Mouse (Mus musculus) cerebellum, adult 18-20 months (tissue): Measurements from ENCODE around the gene Fbxo41.
A peak's percentile ranks its signal among the peaks of the same experiment; 100 is the strongest.

Source experiments
- DNase-seq, 2 experiments: peaks; one replicate each; pipeline ENCODE4 v3.0.0; 2021

Gene Fbxo41

DNA sequence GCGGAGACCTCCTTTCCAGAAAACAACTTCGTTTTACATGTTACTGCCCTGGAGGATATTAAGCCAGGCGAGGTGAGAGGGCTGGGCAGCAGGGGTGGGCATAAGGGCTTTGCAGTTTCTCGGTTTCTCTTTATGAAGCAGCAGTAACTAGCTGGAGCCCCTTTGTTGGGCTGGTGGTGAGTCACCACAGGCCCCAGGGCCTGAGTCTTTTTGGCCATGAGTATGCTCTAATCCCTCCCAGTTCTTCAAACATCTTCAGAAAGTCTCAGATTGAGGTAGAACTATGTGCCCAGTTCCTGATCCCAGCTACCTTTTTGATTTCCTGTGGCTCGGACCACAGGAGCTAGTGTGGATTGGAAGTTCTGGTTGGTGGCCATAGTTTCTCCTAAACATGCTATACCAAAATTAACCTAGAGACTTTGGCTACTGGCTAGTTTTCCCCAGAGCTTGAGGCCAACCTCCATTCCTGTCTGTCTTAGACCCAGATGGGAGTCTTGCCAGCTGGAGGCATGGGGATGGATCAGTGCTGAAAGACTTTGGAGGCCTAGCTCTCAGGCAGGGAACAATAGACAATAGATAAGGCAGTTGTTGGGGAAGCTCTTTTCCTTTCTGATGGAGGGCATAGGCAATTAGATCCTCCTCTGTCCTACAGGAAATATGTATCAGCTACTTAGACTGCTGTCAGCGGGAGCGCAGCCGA lies 58.4 kb downstream of the Fbxo41 start:
- no peak for DNase-seq

DNA sequence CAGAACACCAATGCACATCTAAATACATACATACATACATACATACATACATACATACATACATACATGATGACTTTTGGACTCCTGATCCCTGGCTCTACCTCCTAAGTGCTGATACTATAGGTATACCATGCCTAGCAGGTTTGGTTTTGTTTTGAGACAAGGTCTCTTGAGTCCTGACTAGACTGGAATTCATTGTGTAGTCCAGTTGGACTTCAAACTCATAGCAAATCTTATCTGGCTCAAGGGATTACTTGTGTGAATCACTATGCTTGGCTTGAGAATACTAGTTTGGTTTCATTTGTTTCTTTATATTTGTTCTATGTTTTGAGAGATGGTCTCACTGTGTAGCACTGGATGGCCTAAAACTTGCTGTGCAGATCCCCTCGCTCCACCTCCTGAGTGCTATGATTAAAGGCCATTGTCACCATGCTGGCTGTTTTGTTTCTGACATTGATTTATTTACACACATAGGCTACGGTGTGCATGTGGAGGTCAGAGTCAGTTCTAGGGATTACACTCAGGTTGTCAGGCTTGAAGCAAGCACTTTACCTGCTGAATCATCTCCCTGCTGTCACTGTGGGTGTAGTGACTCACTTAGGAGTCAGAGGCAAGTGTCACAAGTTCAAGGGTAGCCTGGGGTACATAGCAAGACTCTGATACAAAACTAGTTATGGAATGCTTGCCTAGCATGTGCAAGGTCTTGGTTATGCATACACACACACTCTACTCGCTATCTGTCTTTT lies 59.1 kb downstream of the Fbxo41 start:
- DNase-seq = no peak

DNA sequence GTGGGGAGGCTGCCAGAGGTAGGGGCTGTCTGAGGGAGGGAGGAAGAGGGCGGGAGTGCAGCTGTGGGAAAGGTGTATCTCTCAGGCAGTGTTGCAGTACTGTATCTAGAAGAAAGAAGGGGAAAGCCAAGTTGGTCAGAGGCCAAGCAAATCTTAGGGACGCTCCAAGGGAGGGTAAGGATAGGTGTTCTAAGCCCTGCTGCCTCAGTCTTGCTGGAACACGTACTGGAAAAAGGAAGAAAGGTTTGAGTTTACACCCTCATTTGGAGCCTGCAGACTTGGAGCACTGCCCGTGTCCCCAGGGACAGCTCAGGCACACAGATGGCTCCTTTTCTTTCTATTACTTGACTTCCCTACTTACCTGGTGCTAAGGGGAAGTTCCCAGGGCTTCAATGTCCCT lies 61.7 kb downstream of the Fbxo41 start:
- no peak for DNase-seq

DNA sequence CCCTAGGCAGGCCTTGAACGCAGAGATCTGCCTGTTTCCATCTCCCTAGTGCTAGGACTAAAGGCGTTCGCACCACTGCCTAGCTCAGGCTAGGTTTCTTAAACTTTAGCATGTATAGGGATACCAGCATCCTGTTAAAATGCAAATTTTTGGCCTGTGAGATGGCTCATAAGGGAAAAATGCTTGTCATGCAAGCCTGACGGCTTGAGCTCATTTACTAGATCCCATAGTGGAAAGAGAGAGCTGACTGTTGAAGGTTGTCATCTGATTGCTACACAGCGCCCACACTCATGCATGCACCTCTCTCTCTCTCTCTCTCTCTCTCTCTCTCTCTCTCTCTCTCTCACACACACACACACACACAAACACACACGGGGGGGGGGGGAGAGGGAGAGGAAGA lies 66.2 kb downstream of the Fbxo41 start:
- DNase-seq = no peak

DNA sequence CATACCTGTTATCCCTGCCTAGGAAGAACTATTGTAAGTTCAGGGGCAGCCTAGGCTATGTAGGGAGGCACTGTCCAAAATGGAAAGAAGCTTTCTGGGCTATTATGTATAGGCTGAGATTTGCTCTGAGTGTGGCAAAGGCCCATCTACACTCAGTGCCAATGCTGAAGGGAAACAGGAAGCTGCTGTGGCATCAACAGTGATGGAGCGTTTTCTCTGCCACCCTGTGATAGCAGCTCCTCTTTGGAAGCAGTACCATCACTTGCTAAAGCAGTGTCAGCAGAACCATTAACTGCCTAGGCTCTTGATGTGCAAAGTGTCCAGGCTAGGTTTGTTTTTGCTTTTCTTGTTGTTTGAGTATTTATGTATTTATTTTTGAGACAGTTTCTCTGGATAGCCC lies 66.6 kb downstream of the Fbxo41 start:
- DNase-seq = no peak

- no peak for DNase-seq
Measured at GRCm38 (mm10) chr6:85433865-85434264, 68.9 kb downstream of the Fbxo41 start.

DNA sequence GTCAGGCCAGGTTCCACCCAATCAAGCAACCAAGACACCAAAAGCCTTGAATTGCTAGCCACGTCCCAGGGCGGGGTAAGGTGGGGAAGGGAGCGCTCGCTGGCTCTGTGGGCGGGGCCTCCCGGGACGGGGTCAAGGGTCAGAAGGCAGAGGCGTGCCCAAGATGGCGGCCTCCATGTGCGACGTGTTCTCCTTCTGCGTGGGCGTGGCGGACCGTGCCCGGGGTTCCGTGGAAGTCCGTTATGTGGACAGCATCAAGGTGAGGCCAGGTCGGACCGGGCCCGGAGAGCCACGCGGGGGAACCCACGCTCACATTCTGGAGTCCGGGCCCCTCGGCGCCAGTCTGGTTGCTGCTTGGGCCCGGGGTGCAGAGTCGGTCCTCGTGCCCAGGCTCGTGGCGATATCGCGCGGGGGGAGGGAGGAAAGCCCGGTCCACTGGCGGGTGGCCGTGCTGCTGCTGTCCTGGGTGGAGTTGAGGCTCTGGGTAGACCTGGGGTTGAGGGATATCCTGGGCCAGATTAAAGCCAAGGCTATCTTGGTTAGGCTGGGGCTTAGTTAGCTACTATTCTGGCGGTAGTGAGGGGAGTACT lies 70.9 kb downstream of the Fbxo41 start, which contains the start of gene Smyd5:
Smyd5 (plus strand) TSS at position 148 of the 590 bp plus-strand sequence.
- peak; percentile 83 to 85 for DNase-seq

- DNase-seq = no peak
Measured at GRCm38 (mm10) chr6:85431274-85431841, 71.4 kb downstream of the Fbxo41 start.

GRCm38 (mm10) chr6:85423836-85424379 lies 78.9 kb downstream of the Fbxo41 start, which contains the start of gene Noto:
TSS of gene Noto (plus strand) at chr6:85423886.
- DNase-seq = no peak
